Mouse (Mus musculus) telencephalon, adult 2 months (tissue): ENCODE results near the gene Atf7ip.

Experiments used
- DNase-seq: peaks from one replicate; pipeline ENCODE4 v3.0.0-alpha.2; 2011; ENCODE audit warnings: low read depth, low spot score

The Atf7ip gene

GRCm38 (mm10) chr6:136553767-136554569 lies 48.0 kb downstream of the Atf7ip start:
- peak; percentile 89 for DNase-seq

- no peak for DNase-seq
Measured at GRCm38 (mm10) chr6:136554774-136555522, 49.0 kb downstream of the Atf7ip start.

- no peak for DNase-seq
Measured at GRCm38 (mm10) chr6:136555523-136555915, 49.6 kb downstream of the Atf7ip start.

- DNase-seq = no peak
Measured at GRCm38 (mm10) chr6:136558288-136559005, 52.5 kb downstream of the Atf7ip start.

- no peak for DNase-seq
Measured at GRCm38 (mm10) chr6:136566002-136566401, 60.0 kb downstream of the Atf7ip start.

- DNase-seq = no peak
Measured at GRCm38 (mm10) chr6:136590739-136591138, 84.8 kb downstream of the Atf7ip start.

GRCm38 (mm10) chr6:136594541-136594940 lies 88.6 kb downstream of the Atf7ip start:
- DNase-seq = no peak

GRCm38 (mm10) chr6:136602601-136603000 lies 96.6 kb downstream of the Atf7ip start:
- DNase-seq = no peak

- no peak for DNase-seq
Measured at GRCm38 (mm10) chr6:136611351-136612215, 105.6 kb downstream of the Atf7ip start.

GRCm38 (mm10) chr6:136612312-136612711 lies 106.3 kb downstream of the Atf7ip start:
- no peak for DNase-seq

GRCm38 (mm10) chr6:136614156-136614555 lies 108.2 kb downstream of the Atf7ip start:
- no peak for DNase-seq

GRCm38 (mm10) chr6:136620361-136621139 lies 114.6 kb downstream of the Atf7ip start:
- DNase-seq = peak; percentile 50

- DNase-seq = no peak
Measured at GRCm38 (mm10) chr6:136625421-136625820, 119.5 kb downstream of the Atf7ip start.

- no peak for DNase-seq
Measured at GRCm38 (mm10) chr6:136629639-136630038, 123.7 kb downstream of the Atf7ip start.

- no peak for DNase-seq
Measured at GRCm38 (mm10) chr6:136631519-136631918, 125.6 kb downstream of the Atf7ip start.

- DNase-seq = no peak
Measured at GRCm38 (mm10) chr6:136631945-136632534, 126.1 kb downstream of the Atf7ip start.

GRCm38 (mm10) chr6:136633154-136633553 lies 127.2 kb downstream of the Atf7ip start:
- no peak for DNase-seq

- DNase-seq = no peak
Measured at GRCm38 (mm10) chr6:136633719-136634118, 127.8 kb downstream of the Atf7ip start.

GRCm38 (mm10) chr6:136634982-136635381 lies 129.0 kb downstream of the Atf7ip start:
- no peak for DNase-seq

- no peak for DNase-seq
Measured at GRCm38 (mm10) chr6:136644171-136644570, 138.2 kb downstream of the Atf7ip start.
